Mouse (Mus musculus): Measurements from ENCODE around the gene Gpr176.

Gene Gpr176

GRCm38 (mm10) chr2:118262673-118263072 is 110.5 kb downstream of the Gpr176 start:
- in situ Hi-C loops (cut with MboI; ENCODE audit: low pct_unique_long_range_greater_than_20kb in 1 of 2, low sequenced_read_pairs in 2 of 2, unreplicated experiment in 1 of 2), result no loop called here

DNA sequence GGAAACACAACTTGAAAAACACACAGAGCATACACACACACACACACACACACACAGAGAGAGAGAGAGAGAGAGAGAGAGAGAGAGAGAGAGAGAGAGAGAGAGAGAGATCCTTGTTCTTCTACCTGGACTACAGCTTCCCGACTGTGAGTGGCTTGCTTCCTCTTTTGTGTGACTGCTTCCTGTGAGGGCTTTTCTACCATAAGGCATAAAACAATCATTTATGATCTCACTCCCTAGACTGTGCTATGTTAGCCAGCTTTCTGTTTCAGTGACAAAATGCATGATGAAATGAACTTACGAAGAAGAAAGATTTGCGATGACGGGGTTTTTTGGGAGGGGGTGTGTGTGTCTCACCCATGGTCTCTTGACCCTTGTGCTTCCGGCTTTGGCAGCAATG is 113.5 kb downstream of the Gpr176 start:
- in situ Hi-C loops (cut with MboI; ENCODE audit: low pct_unique_long_range_greater_than_20kb in 1 of 2, low sequenced_read_pairs in 2 of 2, unreplicated experiment in 1 of 2), result no loop called here

GRCm38 (mm10) chr2:118257094-118257493 is 116.1 kb downstream of the Gpr176 start:
- in situ Hi-C loops (cut with MboI; ENCODE audit: low pct_unique_long_range_greater_than_20kb in 1 of 2, low sequenced_read_pairs in 2 of 2, unreplicated experiment in 1 of 2), result no loop called here

DNA sequence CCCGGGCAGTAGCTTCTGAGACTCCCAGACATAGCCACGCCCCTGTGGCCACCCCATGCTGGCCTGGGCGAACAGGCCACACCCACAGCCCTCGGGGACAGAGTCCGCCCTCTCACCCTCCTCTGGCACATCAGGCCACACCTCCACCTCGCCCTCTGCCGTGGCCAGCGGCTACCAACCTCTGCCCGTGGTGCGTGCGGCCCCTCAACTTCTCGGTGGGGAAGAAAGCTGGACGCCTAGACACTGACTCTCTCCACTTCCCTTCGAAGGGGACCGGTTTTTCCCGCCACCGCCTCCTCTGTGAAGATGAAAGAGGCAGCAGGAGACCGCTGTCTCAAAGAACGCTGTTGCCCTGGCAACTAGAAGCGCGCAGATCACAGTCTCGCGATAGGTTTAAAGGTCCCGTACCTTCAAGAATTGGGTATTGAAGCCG is 116.6 kb downstream of the Gpr176 start, which contains the start of gene Fsip1:
Gene Fsip1, minus strand, starts transcription at position 346 of the 433 bp plus-strand sequence.
- in situ Hi-C loops (cut with MboI; ENCODE audit: low pct_unique_long_range_greater_than_20kb in 1 of 2, low sequenced_read_pairs in 2 of 2, unreplicated experiment in 1 of 2), result no loop called here

DNA sequence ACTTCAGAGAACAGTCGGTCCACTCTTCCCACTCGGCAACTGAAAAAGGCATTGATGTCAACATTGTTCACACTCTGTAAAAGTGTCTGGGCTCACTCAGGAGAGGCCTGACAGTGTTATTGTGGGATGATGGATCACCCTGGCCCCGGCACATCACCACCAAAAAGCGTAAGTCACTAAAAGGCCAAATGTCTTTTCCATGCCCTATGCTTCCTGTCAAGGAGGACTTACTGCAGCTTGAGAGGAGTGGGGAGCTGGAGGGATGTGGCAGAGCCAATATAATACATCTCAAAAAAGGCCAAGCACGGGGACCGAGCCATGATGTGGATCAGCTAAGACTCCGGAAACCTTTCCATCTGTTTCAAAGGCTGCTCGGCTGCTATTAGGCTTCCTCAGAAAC is 118.7 kb downstream of the Gpr176 start:
- in situ Hi-C loops (cut with MboI; ENCODE audit: low pct_unique_long_range_greater_than_20kb in 1 of 2, low sequenced_read_pairs in 2 of 2, unreplicated experiment in 1 of 2), result no loop called here

GRCm38 (mm10) chr2:118248966-118249365 is 124.3 kb downstream of the Gpr176 start:
- in situ Hi-C loops (cut with MboI; ENCODE audit: low pct_unique_long_range_greater_than_20kb in 1 of 2, low sequenced_read_pairs in 2 of 2, unreplicated experiment in 1 of 2), result loop anchor here (10.0 to 25.0 kb wide), 5 partner anchors 134 to 712 kb away; partner anchors contain the start of gene Thbs1 (in 2 of the 2)

- in situ Hi-C loops (cut with MboI; ENCODE audit: low pct_unique_long_range_greater_than_20kb in 1 of 2, low sequenced_read_pairs in 2 of 2, unreplicated experiment in 1 of 2), result loop anchor here (10.0 to 25.0 kb wide), 5 partner anchors 133 to 711 kb away; partner anchors contain the start of gene Thbs1 (in 2 of the 2)
These were observed 125.2 kb downstream of the Gpr176 start for GRCm38 (mm10) chr2:118248016-118248415.

DNA sequence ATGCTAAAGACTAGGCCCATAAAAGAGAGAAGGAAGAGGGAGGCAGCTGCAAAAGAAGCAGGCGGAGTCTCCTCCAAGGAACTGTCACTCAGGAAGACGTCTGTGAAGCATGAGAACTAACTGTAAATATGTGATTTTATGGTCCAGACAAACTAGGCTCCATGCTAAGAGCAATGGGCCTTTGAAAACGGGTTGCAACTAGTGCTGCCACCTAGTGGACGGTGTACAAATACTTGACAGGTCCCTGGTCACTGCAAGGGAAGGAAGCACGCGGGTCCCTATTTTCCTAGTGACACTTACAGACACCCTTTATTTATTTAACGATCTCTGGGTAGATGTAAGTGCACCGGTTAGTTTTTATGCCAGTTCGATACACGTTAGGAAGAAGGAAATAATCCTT is 127.3 kb downstream of the Gpr176 start:
- in situ Hi-C loops (cut with MboI; ENCODE audit: low pct_unique_long_range_greater_than_20kb in 1 of 2, low sequenced_read_pairs in 2 of 2, unreplicated experiment in 1 of 2), result loop anchor here (10.0 to 25.0 kb wide), 5 partner anchors 131 to 709 kb away; partner anchors contain the start of gene Thbs1 (in 2 of the 2)

DNA sequence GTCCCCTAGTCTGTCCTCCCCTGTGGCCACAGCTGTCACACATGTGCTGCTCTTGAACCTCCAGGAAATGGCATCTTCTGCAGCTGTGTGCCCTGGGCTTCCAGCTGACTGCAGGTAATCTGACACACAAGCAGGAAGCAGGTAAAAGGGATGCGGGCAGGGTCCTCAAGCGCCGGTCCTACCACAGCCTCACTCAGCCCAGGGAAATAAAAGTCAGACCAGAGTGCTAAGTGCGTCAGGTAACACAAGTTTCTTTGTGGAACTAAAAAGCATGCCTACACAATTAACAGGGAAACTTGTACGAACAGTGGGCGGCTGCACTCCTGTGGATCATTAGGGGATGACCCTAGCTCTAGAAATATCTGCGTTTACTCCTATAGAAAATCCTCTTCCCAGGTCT is 137.0 kb downstream of the Gpr176 start:
- in situ Hi-C loops (cut with MboI; ENCODE audit: low pct_unique_long_range_greater_than_20kb in 1 of 2, low sequenced_read_pairs in 2 of 2, unreplicated experiment in 1 of 2), result loop anchor here in 1 of 2 experiments (25.0 kb wide), 4 partner anchors 124 to 699 kb away; partner anchors contain the start of gene Thbs1

GRCm38 (mm10) chr2:118235614-118236013 is 137.6 kb downstream of the Gpr176 start:
- in situ Hi-C loops (cut with MboI; ENCODE audit: low pct_unique_long_range_greater_than_20kb in 1 of 2, low sequenced_read_pairs in 2 of 2, unreplicated experiment in 1 of 2), result loop anchor here in 1 of 2 experiments (25.0 kb wide), 4 partner anchors 123 to 698 kb away; partner anchors contain the start of gene Thbs1

- in situ Hi-C loops (cut with MboI; ENCODE audit: low pct_unique_long_range_greater_than_20kb in 1 of 2, low sequenced_read_pairs in 2 of 2, unreplicated experiment in 1 of 2), result loop anchor here in 1 of 2 experiments (25.0 kb wide), 4 partner anchors 118 to 693 kb away; partner anchors contain the start of gene Thbs1
These were observed 142.7 kb downstream of the Gpr176 start for GRCm38 (mm10) chr2:118230544-118230943.

DNA sequence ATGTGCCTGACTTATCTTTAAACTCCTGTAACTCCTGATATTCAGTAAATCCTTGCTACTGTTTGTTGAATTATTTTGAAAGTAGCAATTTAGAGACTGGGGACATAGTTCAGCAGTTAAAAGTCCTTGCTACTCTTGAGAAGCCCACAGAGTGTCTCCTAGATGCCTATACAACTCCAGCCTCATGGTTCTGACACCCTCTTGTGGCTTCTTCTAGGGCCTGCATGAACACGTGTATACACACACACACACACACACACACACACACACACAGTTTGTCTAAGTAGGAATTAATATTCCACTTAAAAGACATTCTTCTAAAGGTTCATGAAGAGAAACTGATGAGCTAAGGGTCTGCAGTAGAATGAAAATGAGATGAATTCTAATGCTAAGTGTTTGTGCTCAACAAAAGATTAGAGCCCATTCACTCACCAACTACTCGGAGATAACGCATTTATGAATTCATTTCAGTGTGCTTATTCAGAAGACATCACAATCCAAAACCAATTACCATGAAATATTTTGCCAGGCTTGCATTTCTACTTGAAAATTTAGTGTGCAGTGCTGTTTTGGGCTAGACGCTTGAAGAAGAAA is 144.6 kb downstream of the Gpr176 start:
- in situ Hi-C loops (cut with MboI; ENCODE audit: low pct_unique_long_range_greater_than_20kb in 1 of 2, low sequenced_read_pairs in 2 of 2, unreplicated experiment in 1 of 2), result loop anchor here in 1 of 2 experiments (25.0 kb wide), 4 partner anchors 116 to 691 kb away; partner anchors contain the start of gene Thbs1
